Mouse (Mus musculus) heart, postnatal 36 days (tissue): ENCODE data around the gene Rpl5. TPM values are rescaled to one million over a fixed set of nuclear protein-coding genes. Genes with fewer than 3 reads are reported as not detected.

Experiments used
- DNase-seq, 2 experiments: peaks; one replicate each; pipeline ENCODE4 v3.0.0; 2021 to 2022
- intact Hi-C: fragments of 180-260 bp; cut with DNase I; formaldehyde crosslinking; loops from one replicate; pipeline ENCODE4 v1.15.1; 2025
- total RNA-seq, 2 experiments: library from RNA; stranded (reverse); gene quantifications; 2 replicates each; pipeline ENCODE4 v1.2.3; 2021

Gene Rpl5
- 10 to 100 TPM; 29.9 to 37.3 TPM for total RNA-seq

GRCm38 (mm10) chr5:107900206-107901013 lies at the start of gene Rpl5:
TSS of gene Rpl5 (plus strand) at chr5:107900502.
- intact Hi-C loops = loop anchor here (2.0 to 10.0 kb wide), 3 partner anchors 32 to 534 kb away; partner anchors contain the start of genes Atp5k, Ccdc18 and Tmed5
- peak; percentile 97 to 98 for DNase-seq

DNA sequence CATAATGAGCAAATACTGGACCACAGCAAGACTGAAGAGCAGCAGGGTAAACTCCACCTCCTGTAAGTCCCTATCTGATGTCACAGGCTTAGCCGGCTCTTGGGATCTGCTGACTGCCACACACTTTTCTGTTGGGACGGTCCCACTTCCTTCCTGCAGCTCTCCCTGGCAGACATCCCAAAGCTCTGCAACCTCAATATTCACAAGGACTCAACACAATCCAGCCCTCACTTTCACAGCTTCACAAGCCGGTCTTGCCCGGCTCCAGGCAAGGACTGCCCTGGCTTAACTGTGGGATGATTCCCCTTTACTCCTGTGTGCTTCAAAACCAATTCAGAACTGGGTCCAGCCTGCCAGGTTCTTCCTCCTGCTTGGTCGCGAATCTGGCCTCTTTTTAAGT lies 46.5 kb upstream of the Rpl5 start:
- intact Hi-C loops = no loop called here
- DNase-seq = peak; percentile 35 to 46

GRCm38 (mm10) chr5:107854556-107854955 lies 45.7 kb upstream of the Rpl5 start:
- no peak for DNase-seq
- intact Hi-C loops = no loop called here

DNA sequence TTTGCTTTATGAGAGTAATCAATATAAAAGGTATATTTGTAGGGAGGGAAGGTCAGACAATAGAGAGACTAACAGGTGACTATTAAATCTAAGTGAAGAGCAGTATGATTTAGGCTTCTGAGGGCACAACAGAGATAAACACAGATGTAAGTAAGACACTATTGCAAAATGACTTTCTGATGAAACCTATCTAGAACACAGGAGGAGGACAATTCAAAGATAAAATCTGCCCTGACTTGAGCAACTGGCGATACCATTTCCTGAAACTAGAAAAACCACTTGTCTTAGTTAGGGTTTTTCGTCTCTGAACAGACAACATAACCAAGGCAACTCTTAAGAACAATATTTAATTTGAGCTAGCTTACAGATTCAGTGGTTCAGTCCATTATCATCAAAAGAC lies 44.8 kb upstream of the Rpl5 start:
- no peak for DNase-seq
- intact Hi-C loops = no loop called here

GRCm38 (mm10) chr5:107858963-107859362 lies 41.3 kb upstream of the Rpl5 start:
- intact Hi-C loops = no loop called here
- DNase-seq = no peak

- no peak for DNase-seq
- intact Hi-C loops = no loop called here
These were observed 36.3 kb upstream of the Rpl5 start for GRCm38 (mm10) chr5:107863971-107864370.

- peak in 1 of 2 experiments; percentile 19 for DNase-seq
- intact Hi-C loops = no loop called here
These were observed 33.9 kb upstream of the Rpl5 start for GRCm38 (mm10) chr5:107866127-107867126.

- intact Hi-C loops = loop anchor here (2.0 kb wide), 1 partner anchor 33 kb away; the partner anchor contains the start of gene Rpl5
These were observed 32.1 kb upstream of the Rpl5 start for GRCm38 (mm10) chr5:107867970-107868904.

GRCm38 (mm10) chr5:107868905-107869424 lies 31.3 kb upstream of the Rpl5 start:
- DNase-seq = peak; percentile 88 to 93
- intact Hi-C loops = loop anchor here (2.0 kb wide), 1 partner anchor 32 kb away; the partner anchor contains the start of gene Rpl5

More at GRCm38 (mm10) chr5:107867970-107868904, 32.1 kb upstream of the Rpl5 start:
- DNase-seq = peak; percentile 67 to 77

DNA sequence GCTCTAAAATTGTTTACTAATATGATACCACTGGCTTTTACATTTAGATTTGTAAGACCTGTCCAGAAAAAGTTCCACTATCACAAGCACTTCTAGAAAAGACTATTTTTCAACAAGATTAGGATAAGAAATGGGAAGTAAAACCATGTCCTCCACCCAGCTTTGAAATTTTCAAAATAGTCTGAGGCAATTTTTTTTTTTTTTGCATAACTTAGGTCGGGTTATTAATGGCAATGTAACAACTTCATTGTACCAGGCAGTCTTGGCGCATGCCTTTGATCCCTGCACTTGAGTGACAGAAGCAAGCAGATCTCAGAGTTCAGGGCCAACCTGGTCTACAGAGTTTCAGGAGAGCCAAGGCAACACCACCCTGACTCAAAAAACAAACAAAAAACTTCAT lies 30.6 kb upstream of the Rpl5 start:
- intact Hi-C loops = loop anchor here (2.0 kb wide), 1 partner anchor 31 kb away; the partner anchor contains the start of gene Rpl5
- no peak for DNase-seq

DNA sequence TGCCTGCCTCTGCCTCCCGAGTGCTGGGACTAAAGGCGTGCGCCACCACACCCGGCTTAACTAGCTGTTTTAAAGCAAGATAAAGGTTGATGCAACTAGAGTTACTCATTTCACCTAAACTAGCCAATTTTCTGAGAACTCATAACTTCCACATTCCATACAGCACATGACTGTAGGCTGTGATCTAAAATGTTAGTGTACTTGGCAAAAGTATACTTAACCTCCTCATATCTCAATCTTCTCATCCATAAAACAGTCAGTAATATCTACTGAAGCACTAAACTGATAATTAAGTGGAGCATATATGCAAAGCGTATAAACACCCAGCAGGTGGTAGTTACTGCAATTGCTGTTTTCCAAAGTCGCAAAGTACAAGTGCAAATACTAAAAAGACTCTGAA lies 27.0 kb upstream of the Rpl5 start:
- intact Hi-C loops = no loop called here
- DNase-seq = no peak

GRCm38 (mm10) chr5:107873886-107874302 lies 26.4 kb upstream of the Rpl5 start:
- intact Hi-C loops = no loop called here
- DNase-seq = no peak

- intact Hi-C loops = no loop called here
- DNase-seq = no peak
These were observed 25.6 kb upstream of the Rpl5 start, which contains the start of gene Evi5 for GRCm38 (mm10) chr5:107874561-107875260. TSS of gene Evi5 (minus strand) at chr5:107875107.

DNA sequence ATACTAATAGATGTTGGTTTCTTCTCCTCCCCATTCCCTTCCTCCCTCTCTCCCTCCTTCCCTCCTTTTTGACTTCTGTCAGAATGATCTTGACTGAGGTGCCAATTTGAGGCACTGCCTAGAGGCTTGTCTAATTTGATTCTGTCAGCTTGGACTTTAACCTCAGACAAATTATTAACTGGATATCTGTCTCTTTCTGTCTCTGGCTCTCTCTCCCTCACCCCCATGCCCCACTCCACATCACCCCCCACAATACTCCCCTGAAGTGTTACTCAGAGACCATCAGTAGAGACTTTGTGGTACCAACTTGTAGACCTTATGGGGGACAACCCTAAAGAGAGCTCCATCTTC lies 25.1 kb upstream of the Rpl5 start:
- DNase-seq = no peak
- intact Hi-C loops = no loop called here

DNA sequence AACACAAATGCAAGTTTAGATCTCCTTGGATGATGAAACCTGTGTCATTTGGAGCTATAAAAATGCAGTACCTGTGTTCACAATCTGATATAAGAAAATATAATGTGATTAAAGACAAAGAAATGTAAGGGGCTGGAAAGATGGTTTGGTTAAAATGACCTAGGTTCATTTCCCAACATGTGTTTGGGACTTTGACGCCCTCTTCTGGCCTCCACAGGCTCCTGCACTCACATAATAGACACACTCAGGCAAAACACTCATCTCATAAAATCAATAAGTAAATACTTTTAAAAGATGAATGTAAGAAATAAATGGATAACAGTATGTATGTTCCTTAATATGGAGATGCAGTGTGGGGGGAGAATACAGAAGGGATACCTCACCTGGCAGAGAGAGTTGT lies 23.2 kb upstream of the Rpl5 start:
- intact Hi-C loops = no loop called here
- no peak for DNase-seq

- DNase-seq = no peak
- intact Hi-C loops = no loop called here
These were observed 19.6 kb upstream of the Rpl5 start for GRCm38 (mm10) chr5:107880710-107881109.

DNA sequence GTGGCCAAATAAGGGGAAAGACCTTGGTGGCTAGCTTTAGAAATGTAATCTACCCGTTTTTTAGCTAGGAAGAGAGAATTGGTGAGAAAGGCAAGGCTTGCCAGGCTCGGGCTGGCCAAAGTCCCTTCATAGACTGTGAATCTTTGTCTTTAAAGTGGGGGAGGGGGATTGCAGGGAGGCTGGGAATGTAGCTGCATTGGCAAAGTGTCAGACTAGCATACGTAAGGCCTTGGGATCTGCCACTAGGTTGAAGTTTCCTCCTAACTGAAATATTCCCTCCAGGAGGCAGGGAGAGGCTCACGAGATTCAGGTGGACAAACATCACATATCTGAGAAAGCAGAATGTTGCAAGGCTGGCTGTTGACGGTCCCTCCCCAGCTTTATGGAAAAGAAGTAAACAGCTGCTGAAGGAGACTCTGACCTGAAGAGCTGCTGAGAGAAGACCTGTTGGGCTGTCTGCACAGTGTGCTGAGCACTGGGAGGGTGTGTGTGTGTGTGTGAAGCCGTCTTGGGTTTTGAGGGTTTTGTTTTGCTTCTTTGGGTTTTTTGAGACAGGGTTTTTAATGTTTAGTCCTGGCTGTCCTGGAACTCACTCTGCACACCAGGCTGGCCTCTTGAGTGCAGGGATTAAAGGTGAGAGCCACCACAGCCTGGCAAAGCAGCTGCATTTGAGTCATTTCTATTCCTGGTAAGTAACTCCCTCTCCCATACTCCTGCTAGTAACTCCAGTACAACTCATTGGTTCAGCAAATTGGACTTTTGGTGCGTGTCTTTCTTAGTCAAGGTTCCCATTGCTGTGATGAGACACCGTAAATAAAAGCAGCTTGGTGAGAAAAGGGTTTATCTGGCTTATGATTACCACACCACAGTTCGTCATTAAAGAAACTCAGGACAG lies 10.1 kb upstream of the Rpl5 start:
- intact Hi-C loops = loop anchor here (2.0 to 5.0 kb wide), 3 partner anchors 101 to 278 kb away; no protein-coding TSS in a partner anchor
- DNase-seq = no peak

DNA sequence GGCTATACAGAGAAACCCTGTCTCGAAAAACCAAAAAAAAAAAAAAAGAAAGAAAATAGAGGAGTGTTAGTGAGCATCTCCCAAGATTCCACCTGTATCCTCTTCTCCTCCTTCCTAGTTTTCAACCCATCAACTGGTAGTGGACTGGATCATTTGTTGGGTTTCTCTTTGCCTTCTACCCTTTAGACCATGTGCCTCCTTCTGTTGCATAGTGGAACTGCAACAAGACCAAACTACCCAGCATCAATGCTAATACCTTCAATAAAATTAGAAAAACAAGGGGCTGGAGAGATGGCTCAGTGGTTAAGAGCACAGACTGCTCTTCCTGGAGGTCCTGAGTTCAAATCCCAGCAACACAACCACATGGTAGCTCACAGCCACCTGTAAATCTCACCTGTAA lies 8.8 kb upstream of the Rpl5 start:
- peak in 1 of 2 experiments; percentile 25 for DNase-seq
- intact Hi-C loops = loop anchor here (2.0 to 5.0 kb wide), 3 partner anchors 103 to 279 kb away; no protein-coding TSS in a partner anchor
